Comparison of ENCODE assay signal across 7 mouse cellular contexts in the genomic region with DNA sequence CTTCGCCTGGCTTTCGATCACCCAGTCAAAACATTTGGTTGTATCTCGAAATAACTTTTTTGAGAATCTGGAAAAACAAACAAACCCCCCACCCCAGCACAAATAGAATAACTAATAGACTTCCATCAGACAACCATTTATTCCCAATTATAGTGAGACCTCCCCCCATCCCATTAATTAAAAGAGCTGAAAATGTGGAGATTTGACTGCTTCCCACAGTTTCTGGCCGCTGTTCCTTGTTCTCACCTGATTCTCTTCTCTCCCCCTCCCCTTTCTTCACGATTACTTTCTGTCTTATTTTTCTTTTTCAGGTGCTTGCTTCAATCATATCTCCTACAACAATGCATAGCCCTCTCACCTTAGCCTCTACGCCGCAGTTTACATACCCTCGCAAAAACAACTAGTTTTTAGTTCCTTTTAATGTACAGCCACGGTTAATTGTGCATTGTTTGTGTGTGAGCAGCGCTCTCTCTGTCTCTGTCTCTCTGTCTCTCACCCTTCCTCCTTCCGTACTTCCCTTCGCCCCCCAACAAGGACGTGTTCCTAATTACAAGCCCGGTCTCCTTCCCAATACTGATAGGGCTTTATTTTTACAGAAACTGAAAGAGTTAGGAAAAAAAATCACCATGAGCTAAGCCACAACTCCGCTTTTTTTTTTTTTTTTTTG.
A peak's percentile ranks its signal among the peaks of the same experiment; 100 is the strongest.
DNase-seq lines count a peak whose midpoint lies in the region; ATAC-seq and TF ChIP-seq lines count a peak whose summit lies in the region.

No protein-coding gene starts in this region.

- H3K9ac ChIP-seq in CH12.LX (ENCODE audit: insufficient read depth, low read depth): no peak overlapping the region
- H3K9ac ChIP-seq in liver, embryonic 13.5 days: peak overlapping the region; percentile 39; the same call in 1 of the 2 replicates
- peak overlapping the region; percentile 62 for H3K9ac ChIP-seq in stomach, embryonic 16.5 days (ENCODE audit: low read length)

- H3K4me3 ChIP-seq in CH12.LX (replicated peaks in 1 of 3; ENCODE audit: low read depth in 2 of 3, low read length in 2 of 3, poor library complexity in 1 of 3): peak overlapping the region in 1 of 3 experiments; percentile 20
- H3K4me3 ChIP-seq in bone marrow, adult 2 months (replicated peaks; ENCODE audit: control insufficient read depth, low read depth, low read length): peak overlapping the region; percentile 50
- H3K4me3 ChIP-seq in liver, embryonic 13.5 days (replicated peaks): peak overlapping the region; percentile 54
- H3K4me3 ChIP-seq in stomach, embryonic 16.5 days (replicated peaks; ENCODE audit: low read length): peak overlapping the region; percentile 47

- no peak for ATAC-seq in liver, embryonic 13.5 days (ENCODE audit: low read depth)
- ATAC-seq in stomach, embryonic 16.5 days (ENCODE audit: insufficient read depth, low FRiP score): no peak

- peaks cover 14 to 32% of the 10 kb centered on the region in 2 experiments for H3K4me1 ChIP-seq in CH12.LX (ENCODE audit: control insufficient read depth in 1 of 2, insufficient read depth in 2 of 2)
- H3K4me1 ChIP-seq in bone marrow, adult 2 months (ENCODE audit: control insufficient read depth, insufficient read depth, low read length): peaks cover 2% of the 10 kb centered on the region
- H3K4me1 ChIP-seq in liver, embryonic 13.5 days (replicated peaks): peaks cover 48% of the 10 kb centered on the region
- peaks cover 16% of the 10 kb centered on the region for H3K4me1 ChIP-seq in stomach, embryonic 16.5 days (ENCODE audit: control insufficient read depth, insufficient read depth, low read length)

- intact Hi-C loops in heart, postnatal 10 days (cut with DNase I): no loop called here

- no peaks in the 10 kb centered on the region for H3K36me3 ChIP-seq in CH12.LX (replicated peaks in 1 of 2; ENCODE audit: control insufficient read depth in 1 of 2, insufficient read depth in 1 of 2, low read length in 1 of 2)
- no peaks in the 10 kb centered on the region for H3K36me3 ChIP-seq in liver, embryonic 13.5 days
- no peaks in the 10 kb centered on the region for H3K36me3 ChIP-seq in stomach, embryonic 16.5 days (ENCODE audit: control insufficient read depth, insufficient read depth, low read length)

- DNase-seq in CH12.LX (ENCODE audit: extremely low read depth): no peak
- peak; percentile 38 to 44 for DNase-seq in heart, postnatal 10 days
- DNase-seq in liver, embryonic 13.5 days: no peak
- no peak for DNase-seq in adipocyte (ENCODE audit: low spot score)
- DNase-seq in T-cell, adult 2 months (ENCODE audit: low spot score): no peak

- H3K4me2 ChIP-seq in CH12.LX (ENCODE audit: insufficient read depth, low read depth, poor library complexity, severe bottlenecking): peak overlapping the region; percentile 52
- H3K4me2 ChIP-seq in liver, embryonic 13.5 days: peak overlapping the region; percentile 69
- peak overlapping the region; percentile 74 for H3K4me2 ChIP-seq in stomach, embryonic 16.5 days (ENCODE audit: low read depth, low read length)

- dilution Hi-C loops in CH12.LX (cut with MboI; ENCODE audit: extremely low pct_ligation_motif_present, extremely low pct_unique_long_range_greater_than_20kb, low sequenced_read_pairs): no loop called here

- TF ChIP-seq CTCF in CH12.LX (conservative IDR thresholded peaks at IDR 0.05 in 1 of 2, IDR thresholded peaks at IDR 0.05 in 1 of 2; ENCODE audit: low read depth in 2 of 2, low read length in 2 of 2): no peak
- no peak for TF ChIP-seq CTCF in bone marrow, adult 2 months (IDR thresholded peaks at IDR 0.05; ENCODE audit: control insufficient read depth, insufficient read depth, low read length)

- H3K27ac ChIP-seq in CH12.LX (ENCODE audit: insufficient read depth, low read depth): no peak overlapping the region
- H3K27ac ChIP-seq in bone marrow, adult 2 months (ENCODE audit: control insufficient read depth, insufficient read depth, low read depth, low read length, poor library complexity): no peak overlapping the region
- H3K27ac ChIP-seq in liver, embryonic 13.5 days: no peak overlapping the region
- H3K27ac ChIP-seq in stomach, embryonic 16.5 days (ENCODE audit: low read length): no peak overlapping the region

- TF ChIP-seq EP300 in CH12.LX (IDR thresholded peaks at IDR 0.05; ENCODE audit: low read length): no peak

- WGBS in bone marrow, adult 2 months: 1% methylated on average over 15 of the region's 15 CpGs
- under 1% methylated on average over 15 of the region's 15 CpGs for WGBS in liver, embryonic 13.5 days (ENCODE audit: insufficient replicate concordance)
- WGBS in stomach, embryonic 16.5 days: 4% methylated on average over 15 of the region's 15 CpGs

- H3K27me3 ChIP-seq in CH12.LX (replicated peaks): peaks cover 20% of the 10 kb centered on the region
- H3K27me3 ChIP-seq in liver, embryonic 13.5 days: peaks cover 86% of the 10 kb centered on the region
- H3K27me3 ChIP-seq in stomach, embryonic 16.5 days (ENCODE audit: control insufficient read depth, insufficient read depth, low read length): peaks cover 37% of the 10 kb centered on the region

- no peak for TF ChIP-seq RAD21 in CH12.LX (IDR thresholded peaks at IDR 0.05; ENCODE audit: low read depth, low read length)

- in situ Hi-C loops in CH12.LX (cut with MboI; ENCODE audit: low pct_ligation_motif_present, low pct_unique_long_range_greater_than_20kb, low sequenced_read_pairs): no loop called here

- no peak for TF ChIP-seq POLR2A in CH12.LX (IDR thresholded peaks at IDR 0.05; ENCODE audit: low read depth, low read length)
- no peak for TF ChIP-seq POLR2A in bone marrow, adult 2 months (IDR thresholded peaks at IDR 0.05; ENCODE audit: borderline replicate concordance, control insufficient read depth, low read depth, low read length)

- H3K9me3 ChIP-seq in CH12.LX (replicated peaks; ENCODE audit: low read length): peaks cover 8% of the 10 kb centered on the region
- no peaks in the 10 kb centered on the region for H3K9me3 ChIP-seq in liver, embryonic 13.5 days (replicated peaks)
- H3K9me3 ChIP-seq in stomach, embryonic 16.5 days (replicated peaks; ENCODE audit: control insufficient read depth, low read length): no peaks in the 10 kb centered on the region

- H3K79me2 ChIP-seq in CH12.LX (replicated peaks; ENCODE audit: control insufficient read depth, extremely low read depth, insufficient read depth, poor library complexity, severe bottlenecking): no peaks in the 10 kb centered on the region

TF ChIP-seq in CH12.LX, 34 proteins besides CTCF, POLR2A, EP300 and RAD21:
- TF ChIP-seq ZMIZ1 (IDR thresholded peaks at IDR 0.05; ENCODE audit: low read depth, low read length) (no peak), TCF12 (IDR thresholded peaks at IDR 0.05; ENCODE audit: low read depth, low read length) (no peak), UBTF (IDR thresholded peaks at IDR 0.05; ENCODE audit: low read depth, low read length) (no peak), JUN (IDR thresholded peaks at IDR 0.05; ENCODE audit: insufficient read depth, low read depth, low read length) (no peak), BHLHE40 (IDR thresholded peaks at IDR 0.05; ENCODE audit: low read depth, low read length) (no peak), ZNF384 (IDR thresholded peaks at IDR 0.05; ENCODE audit: low read depth, low read length) (peak; percentile 67), HCFC1 (IDR thresholded peaks at IDR 0.05; ENCODE audit: low read depth, low read length) (no peak), MAX (IDR thresholded peaks at IDR 0.05; ENCODE audit: low read length) (no peak), MAZ (IDR thresholded peaks at IDR 0.05; ENCODE audit: low read depth, low read length) (no peak)

Comparison
In these comparisons a context has a peak if more than half of its experiments do, and no peak if none do; other contexts are left out.
1. DNase-seq: peak in heart, postnatal 10 days (2 of 2); none in CH12.LX (single experiment), liver, embryonic 13.5 days (single experiment), adipocyte (single experiment) and T-cell, adult 2 months (single experiment).
2. Peak in every context shown above with its lines, with median percentiles within 50 percentile points of each other: H3K4me2 ChIP-seq.